Mouse (Mus musculus) mouse trophoblast stem cell (cell line): ENCODE data around the gene Ppp2r5e.
"Not testable (repeated sequence)": the region's sequence is repeated elsewhere in the genome, so short reads cannot be mapped to it uniquely, and the experiment has no call there.

Source experiments
- in situ Hi-C, 2 experiments: fragments of 300-500 bp; cut with MseI, MboI; formaldehyde crosslinking; loops; 2 replicates in 1 of 2; 3 replicates in 1 of 2; pipeline ENCODE4 v1.15.1; 2025

Ppp2r5e gene

DNA sequence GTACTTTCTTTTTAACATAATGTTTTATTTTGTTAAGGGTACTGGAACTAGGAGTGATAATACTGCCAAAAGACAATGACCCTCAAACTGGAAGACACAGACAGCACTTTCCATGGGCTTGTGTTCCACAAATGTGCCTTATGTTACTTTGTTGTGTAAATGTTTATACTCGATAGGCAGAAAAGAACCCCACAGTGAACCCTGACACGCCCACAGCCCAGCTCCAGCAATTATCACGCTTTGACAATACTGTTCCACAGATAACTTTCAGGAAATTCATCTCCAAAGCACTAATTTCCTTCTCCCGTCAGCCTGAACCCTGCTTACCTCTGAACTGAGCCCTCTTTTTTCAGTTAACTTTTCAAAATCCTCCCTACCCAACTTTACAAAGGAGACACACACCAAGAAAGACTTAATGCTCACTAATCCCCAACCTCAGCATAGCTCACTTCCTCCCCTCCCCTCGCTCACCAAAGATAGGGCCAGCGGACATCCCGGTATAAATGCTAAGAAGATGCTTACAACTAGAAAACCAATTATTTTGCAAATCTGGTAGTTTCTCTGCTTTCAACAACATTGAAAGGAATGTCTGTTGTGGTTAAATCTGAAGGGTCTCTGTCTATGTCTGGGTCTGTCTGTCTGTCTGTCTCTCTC lies 58.9 kb downstream of the Ppp2r5e start:
- in situ Hi-C loops = no loop called here

DNA sequence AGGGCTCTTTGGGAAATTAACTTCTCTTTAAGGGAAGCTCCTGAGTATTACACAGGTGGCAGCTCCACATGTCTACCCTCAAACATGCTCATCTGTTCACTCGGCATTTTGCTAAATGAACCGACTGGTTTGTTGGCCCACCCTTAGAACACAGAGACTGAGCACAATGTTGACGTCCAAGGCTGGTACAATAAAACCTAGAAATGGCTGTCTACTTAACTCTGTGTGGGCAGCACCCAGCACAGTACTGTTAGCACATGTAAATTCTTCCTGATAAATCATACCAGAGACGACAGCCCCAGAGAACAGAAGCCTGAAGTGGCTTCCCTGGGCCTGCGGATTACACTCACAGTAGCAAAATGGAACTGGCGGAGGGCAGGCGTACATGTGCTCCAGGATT lies 59.5 kb downstream of the Ppp2r5e start:
- in situ Hi-C loops = no loop called here

DNA sequence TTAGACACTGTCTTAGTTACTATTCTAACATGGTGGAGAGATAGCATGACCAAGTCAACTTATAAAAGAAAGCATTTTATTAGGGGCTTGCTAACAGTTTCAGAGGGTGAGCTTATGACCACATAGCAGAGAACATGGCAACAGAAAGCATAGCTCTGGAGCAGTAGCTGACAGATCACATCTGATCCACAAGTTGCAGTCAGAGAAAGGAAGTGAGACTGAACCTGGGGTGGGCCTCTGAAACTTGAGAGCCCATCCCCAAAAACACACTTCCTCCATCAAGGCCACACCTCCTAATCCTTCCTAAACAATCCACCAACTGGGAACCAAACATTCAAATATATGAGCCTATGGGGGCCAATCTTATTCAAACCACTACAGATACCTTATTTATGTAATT lies 62.9 kb downstream of the Ppp2r5e start:
- in situ Hi-C loops = no loop called here

DNA sequence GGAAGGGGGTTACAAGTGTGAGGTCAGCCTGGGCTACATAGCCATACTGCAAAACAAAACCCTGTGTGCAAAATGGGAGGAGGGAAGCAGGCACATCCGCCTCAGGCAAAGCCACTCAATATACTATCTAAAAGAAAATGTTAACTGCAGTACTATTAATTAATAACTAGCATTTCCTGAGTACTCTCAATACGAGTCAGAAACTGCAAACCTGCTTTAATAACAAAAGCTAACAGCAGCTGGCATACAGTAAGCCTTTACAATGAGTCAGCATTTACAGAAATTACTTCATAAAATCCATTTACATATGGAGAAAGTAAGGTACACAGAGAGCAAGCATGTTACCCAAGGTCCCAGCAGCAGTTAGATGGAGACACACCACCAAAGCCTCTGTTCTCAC lies 64.2 kb downstream of the Ppp2r5e start:
- in situ Hi-C loops = no loop called here

DNA sequence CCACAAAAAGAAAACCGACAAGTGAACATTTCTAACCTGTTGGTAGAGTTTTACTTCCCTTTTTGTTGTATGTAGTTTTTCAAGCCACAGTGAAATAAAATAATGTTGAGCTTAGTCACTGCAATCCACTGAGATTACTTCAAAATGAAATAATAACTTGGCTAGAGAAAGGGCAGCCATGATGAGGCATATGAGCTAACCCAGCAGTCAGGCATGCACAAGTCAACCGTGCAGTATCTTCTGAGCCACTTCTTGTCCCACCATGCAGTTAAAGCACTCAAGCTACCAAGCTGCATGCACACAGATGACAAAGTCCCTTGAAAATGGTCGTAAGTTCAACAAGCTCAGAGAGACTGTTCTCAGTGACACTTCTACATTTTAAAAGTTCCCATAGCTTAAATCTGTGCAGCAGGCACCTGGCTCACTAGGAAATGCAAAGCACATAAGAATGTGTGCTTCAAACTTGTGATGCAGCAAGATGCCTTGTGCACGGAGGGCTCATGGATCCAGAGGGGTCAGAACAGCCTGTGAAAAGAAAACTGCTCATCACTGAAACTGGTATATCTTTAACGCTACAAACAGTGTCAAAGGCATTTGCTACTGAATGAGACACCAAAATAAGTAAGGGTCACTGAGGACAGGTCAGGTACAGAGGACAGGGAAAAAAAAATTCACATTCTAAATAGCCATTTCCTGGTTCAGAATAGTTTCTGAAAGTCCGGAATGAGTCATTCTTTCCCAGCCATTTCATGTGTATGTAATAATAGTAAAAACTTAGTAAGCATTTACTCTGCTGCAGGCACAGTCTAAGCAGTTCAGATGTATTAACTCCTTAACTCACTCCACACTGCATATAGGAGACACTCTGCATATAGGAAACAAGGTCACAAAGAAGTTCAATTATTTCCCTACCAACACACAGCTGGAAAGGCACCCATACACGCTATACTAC lies 66.9 kb downstream of the Ppp2r5e start:
- in situ Hi-C loops = no loop called here

DNA sequence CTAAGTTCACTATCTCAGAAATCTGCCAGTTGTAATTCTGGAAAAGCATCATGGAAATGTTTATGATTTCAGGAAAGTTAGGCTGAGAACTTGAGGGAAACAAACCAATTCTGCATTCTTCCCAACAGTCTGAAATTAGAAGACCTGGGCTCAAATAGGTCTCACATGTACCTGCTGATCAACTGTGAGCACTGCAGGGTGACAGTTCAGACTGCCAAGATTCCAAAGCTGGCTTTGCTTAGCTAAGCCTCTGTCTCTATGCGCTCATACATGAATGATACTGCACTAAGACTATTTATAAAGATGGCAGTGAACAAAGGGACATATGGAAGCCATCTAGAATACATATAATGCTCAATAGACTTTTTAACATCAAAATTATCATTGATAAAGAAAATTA lies 67.7 kb downstream of the Ppp2r5e start:
- in situ Hi-C loops = no loop called here

DNA sequence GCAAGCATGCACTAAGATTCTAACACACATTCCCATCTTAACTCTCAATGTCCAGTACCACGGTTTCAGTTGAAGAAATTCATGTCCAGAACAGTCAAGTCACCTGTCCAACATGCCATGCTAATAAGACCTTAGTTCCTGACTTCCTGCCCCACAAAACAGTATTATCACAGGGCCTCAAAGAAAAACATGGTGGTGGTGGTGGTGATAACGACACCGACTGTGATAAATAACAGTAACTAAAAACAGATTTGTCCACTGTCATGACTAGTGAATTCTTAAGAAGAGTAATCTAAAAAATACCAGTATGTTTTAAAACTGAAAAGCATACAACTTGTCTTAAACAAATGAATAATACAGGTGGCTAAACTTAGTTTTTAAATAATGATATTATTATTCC lies 71.8 kb downstream of the Ppp2r5e start:
- in situ Hi-C loops = no loop called here

DNA sequence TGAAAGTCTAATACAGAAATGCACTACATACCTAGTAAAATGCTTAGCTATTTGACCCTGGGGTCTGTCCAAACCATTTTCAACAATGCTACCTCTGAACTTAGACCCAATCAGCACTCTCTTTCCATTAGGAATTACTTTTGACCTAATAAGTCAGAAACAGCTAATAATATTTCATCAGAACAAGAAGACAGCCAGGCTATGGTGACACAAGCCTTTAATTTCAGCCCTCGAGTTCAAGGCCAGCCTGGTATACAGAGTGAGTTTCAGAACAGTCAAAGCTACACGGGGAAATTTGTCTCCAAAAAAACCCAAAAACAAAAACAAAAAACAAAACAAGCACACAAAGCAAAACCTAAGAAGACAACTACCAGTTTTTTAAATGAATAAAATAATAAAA lies 73.1 kb downstream of the Ppp2r5e start:
- in situ Hi-C loops = no loop called here

DNA sequence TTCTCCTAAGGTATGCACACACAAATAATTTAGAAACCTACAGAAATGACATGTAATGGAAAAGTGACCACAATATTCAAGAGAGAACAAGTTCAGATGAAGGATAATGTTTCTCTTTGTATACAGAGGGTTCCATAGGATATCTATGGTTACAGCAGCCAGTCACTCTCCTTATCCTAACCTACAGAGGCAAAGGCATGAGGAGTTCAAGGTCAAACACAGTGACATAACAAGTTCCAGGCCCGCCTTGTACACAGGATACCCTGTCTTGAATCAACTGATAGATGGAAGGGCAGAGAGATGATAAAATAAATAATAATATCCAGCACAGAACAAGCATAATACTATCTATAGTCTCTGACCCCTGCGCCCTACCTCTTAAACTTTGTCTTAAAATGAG lies 73.7 kb downstream of the Ppp2r5e start:
- in situ Hi-C loops = no loop called here

DNA sequence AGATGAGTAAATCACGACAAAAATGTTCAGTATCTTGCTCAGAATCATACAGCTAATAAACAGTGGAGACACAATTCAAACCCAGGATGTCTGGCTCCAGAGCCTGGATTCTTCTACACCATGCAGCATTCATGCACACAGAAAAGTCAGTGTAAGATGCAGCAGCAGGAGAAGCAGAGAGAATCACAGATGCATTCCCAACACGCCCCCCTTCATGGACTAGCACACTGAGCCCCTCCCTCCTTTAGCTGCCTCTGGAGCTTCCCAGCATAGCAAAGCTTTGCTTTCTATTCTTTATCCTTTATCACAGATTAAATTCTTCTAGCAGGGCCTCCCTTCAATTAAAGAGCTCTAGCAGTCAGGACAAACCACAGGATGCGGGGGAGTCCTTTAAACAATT lies 75.7 kb downstream of the Ppp2r5e start:
- in situ Hi-C loops = no loop called here

DNA sequence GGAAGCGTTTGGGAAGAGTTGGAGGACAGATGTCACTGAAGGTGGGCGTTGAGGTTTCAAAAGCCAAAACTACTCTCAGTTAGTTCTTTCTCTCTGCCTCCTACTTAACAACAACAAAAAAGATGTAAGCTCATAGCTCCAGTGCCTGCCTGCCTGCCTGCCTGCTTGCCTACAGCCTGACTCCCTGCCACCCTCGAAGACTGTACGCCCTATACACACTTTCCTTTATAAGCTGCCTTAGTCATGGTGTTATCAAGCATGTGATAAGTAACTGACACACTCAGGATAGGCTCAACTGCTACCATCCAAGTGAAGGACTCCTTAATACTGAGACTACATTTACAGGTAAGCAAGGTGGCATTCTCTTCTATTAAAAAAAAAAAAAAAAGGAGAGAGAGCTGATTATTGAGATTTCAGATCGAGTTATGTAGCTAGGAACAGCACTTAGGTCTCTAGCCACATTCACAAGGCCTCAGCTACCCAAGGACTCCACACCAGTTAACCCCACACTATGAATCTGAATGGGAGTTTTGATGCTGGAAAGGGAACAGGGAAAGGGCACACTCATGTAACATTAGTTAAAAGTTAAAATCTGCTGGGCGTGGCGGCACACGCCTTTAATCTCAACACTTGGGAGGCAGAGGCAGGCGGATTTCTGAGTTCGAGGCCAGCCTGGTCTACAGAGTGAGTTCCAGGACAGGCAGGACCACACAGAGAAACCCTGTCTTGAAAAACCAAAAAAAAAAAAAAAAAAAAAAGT lies 76.7 kb downstream of the Ppp2r5e start:
- in situ Hi-C loops = no loop called here

DNA sequence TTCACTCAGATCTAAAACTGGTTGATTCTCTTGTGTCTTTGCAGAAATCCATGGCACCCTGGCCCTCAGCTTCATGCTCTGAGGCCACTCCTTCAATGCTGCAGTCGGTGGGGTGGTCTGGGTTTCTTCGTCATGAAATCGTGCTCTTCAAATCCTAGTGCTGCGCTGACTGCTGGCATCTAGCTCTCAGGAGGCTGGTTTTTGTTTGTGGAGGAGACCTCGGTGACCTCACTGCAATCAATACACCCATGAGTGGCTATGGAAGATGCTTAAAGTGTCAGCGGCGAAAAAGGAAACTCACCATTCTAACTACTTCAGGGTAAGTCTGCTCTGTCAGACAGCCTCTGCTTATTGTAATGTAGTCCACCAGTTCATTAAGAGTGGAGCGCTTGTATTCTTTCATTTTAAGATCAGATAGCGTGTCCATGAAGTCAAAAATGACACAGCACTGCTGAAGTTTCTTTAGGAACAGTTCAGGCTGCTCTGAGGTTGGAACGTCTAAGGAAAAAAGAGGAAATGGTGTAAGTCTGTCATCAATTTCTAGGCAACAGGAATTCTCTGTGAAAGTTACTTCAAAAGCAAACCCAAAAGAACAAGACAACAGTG lies 80.6 kb downstream of the Ppp2r5e start:
- in situ Hi-C loops = no loop called here

DNA sequence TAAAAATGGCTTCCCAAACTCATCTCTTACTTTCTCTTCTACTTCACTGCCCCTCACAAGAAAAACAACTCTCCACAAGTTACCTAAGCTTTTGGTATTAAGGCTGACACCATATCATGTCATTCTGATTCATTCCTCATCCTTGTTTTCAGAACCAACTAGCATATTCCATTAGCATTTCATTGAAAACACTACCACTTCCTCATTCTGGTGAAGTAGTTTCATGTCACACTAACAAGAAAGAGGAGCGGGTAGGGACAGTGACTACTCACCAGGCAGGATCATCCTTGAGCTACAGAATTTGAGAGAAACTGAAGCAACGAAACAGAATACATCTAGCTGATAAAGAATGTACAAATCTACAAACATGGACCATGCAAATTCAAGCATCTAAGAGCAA lies 84.5 kb downstream of the Ppp2r5e start:
- in situ Hi-C loops = no loop called here

DNA sequence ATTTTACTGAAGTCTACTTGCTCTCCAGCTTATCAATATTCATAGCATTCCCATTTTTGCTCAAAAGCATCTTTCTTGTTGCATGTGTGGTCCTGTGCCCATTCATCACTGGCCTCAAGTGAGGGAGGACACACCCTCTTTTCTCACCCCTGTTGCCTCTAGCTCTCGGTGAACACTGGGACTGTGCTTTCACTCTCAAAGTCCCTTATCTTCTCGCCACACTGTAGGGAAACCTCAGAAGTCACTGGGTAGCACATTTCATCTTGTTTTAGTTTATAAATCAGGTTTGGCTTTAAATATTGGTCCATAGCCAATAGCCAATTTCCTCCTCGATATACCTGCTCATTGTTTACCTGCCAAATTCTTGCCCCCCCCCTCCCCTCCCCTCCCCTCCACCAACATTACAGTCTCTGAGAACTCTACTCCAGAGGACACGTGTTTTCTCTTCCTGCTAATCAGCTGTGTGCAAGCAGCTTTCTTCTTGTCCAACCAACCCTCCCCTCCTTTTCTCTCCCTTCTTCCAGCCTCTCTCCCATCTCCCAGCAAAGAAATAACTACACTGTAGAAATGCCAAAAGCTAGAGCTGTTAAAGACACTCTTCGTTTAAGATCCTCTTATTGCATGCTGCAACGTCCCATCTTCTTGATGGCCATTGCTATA lies 90.9 kb downstream of the Ppp2r5e start:
- in situ Hi-C loops = no loop called here

DNA sequence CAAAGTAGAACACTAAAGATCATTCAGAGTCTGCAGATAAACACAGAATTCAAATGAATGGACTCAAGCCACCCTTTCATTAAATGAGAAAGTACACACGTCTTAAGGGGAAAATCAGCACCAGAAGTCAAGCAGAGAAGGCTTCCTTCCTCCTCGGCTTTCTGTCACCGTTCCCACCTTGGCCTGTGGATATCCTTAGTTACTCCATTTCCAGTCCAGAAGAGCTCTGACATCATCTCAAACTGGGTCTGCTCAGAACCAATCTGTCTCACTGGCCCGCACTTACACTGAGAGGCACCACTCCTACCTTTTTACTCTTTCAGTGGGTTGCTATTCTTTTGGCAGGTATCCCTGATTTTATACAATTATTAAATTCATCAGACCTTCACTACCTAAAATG lies 93.4 kb downstream of the Ppp2r5e start:
- in situ Hi-C loops = no loop called here

DNA sequence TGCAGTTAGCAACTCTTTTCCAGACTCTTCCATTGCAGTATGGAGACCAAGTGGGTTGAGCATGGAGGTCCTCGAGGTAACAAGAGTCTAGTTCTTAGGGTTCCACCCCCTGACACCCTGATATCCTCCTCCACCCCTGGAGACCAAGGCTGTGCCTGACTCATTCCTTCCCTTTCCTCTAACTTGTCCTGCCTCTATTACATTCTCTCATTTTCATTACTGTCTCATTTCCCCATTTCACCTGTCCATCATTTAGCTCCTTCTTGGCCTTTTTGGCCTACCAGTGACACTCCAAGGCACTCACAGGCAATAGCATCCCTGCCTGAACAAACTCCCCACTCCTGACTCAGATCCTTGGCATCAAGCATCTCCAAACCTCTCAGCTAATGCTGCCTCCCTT lies 98.3 kb downstream of the Ppp2r5e start:
- in situ Hi-C loops = no loop called here

DNA sequence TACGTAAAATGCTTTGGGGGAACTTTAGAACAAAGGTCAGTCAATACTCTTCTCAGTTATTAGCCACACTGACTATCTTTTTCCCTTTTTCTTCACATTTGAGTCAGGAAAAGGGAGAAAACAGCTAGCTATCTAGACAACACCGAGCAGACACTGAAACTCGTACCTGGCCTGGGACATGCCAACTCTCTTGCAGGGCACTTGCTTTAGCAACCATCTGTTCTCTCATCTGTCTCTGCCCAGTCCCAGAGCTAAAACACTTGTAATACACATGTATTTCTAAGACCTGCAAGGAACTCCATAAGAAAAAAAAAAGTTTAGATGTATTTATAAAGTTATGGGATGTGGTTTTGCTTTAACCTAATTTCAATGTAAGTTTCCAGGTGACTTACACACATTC lies 100.4 kb downstream of the Ppp2r5e start:
- in situ Hi-C loops = no loop called here

DNA sequence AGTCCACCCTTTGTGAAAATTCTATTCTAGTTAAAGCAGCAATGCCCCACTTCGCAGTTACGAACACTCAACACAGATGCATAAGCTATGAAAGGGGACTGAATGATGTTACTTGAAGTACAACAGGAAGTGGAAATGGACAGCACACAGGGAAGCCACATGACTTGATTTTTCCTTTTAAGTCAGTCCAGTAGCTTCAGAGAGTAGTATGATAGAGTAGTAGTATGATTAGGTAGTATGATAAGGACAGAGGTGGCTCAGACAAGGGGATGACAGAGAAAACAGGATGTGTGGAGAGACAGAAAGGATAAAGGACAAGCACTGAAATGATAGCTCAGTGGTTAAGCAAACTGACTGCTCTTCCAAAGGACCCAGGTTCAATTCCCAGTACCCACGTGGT lies 101.4 kb downstream of the Ppp2r5e start:
- in situ Hi-C loops = no loop called here

DNA sequence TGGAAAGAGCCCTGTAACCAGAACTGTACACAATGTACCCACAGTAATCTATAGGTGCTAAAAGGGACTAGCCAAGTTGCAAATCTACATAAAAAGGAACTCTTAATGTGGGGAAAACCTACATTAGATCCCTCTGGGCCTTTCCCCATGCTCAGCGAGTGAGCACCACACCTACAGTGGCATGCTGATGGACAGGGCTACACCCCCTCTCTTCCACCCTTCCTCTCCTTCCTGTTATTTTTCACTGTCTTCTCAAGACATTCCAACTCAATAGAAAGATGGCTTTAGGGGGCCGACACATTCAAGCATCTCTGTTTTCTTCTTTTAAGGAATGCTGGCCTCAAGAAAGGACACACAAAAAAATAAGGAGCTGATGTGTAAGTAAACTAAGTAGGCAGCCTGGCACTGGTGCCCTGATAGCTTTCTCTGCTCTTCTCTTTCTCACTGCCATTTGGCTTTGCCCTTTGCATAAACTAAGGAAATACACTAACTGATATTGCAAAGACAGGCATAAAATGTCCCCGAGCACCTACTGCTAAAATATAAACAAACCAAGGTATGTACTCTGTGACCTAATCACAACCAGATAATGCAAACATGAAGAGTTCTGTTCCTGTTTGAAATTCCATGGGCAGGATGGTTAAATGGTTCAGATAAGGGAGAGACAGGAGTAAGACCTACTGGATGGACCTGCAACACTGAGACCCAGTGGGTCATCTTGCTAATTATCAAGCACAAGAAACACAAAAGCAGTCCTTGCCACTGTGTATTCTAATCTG lies 103.3 kb downstream of the Ppp2r5e start:
- in situ Hi-C loops = no loop called here

DNA sequence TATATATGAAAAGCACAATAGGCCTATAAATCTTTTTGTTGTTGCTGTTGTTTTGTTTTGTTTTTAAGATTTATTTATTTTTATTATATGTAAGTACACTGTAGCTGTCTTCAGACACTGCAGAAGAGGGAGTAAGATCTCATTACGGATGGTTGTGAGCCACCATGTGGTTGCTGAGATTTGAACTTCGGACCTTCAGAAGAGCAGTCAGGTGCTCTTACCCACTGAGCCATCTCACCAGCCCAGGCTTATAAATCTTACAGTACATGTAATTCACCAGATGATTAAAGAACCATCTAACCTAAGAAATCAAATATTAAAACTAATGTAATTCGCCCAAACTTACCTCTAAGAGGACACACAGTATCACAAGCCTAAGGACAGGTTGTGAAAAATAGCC lies 103.9 kb downstream of the Ppp2r5e start:
- in situ Hi-C loops = not testable (repeated sequence)

DNA sequence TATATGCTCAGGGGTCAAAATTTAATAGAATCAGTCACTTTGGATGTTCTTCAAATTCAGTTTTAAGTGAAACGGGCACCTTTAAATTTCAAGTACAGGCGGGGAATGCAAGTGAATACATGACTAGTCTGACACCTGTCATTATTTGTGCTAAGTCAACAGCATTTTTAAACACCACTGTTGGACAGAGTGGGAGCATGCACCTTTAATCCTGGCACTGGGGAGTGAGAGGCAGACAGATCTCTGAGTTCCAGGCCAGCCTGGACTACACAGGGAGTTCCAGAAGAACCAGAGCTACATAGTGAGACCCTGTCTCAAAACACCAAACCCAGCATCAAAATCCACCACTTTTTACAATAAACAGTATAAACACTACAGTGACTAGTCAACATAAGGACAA lies 108.5 kb downstream of the Ppp2r5e start:
- in situ Hi-C loops = no loop called here
